Mouse (Mus musculus): ENCODE measurements at regions not wholly inside any gene's neighbourhood (a gene's known extent, or its start where the extent isn't known, plus 50 kb on each side); places are given as distances from the start of the nearest gene placed in this dataset.

- TF ChIP-seq CTCF (IDR thresholded peaks at IDR 0.05; ENCODE audit: extremely low read depth, insufficient read length, insufficient replicate concordance, low read depth, low read length) (no peak), POLR2A (IDR thresholded peaks at IDR 0.05; ENCODE audit: low read depth, low read length) (no peak)
These were observed 52.2 kb upstream of the Adgrl2 start for GRCm38 (mm10) chr3:149042527-149042926.
